Mouse (Mus musculus) MEL (cell line): ENCODE measurements around the gene Klf11.

ENCODE experiments used
- CHD1 ChIP-seq: IDR thresholded peaks from 2 replicates; pipeline ENCODE4 v1.6.1; 2012; ENCODE audit warnings: low read depth, mild to moderate bottlenecking, inconsistent platforms, low read length, improper control_type of control experiment
- CTCF ChIP-seq, 3 experiments: IDR thresholded peaks in 2 of 3; conservative IDR thresholded peaks in 1 of 3; 2 replicates each; pipeline ENCODE4 v1.5.1; 2011 to 2012; ENCODE audit warnings: low read length in 3 of 3, low read depth in 2 of 3, mild to moderate bottlenecking in 2 of 3, improper control_type of control experiment in 1 of 3, inconsistent platforms in 1 of 3, mixed read lengths in 1 of 3, moderate library complexity in 1 of 3; ENCODE audit not compliant: control insufficient read depth in 1 of 3, insufficient read depth in 1 of 3, poor library complexity in 1 of 3, severe bottlenecking in 1 of 3
- GATA1 ChIP-seq: IDR thresholded peaks from 2 replicates; pipeline ENCODE4 v1.6.1; 2011; ENCODE audit warnings: low read depth, low read length, improper control_type of control experiment
- NELFE ChIP-seq: IDR thresholded peaks from 2 replicates; pipeline ENCODE4 v1.6.1; 2011; ENCODE audit warnings: low read depth, low read length, improper control_type of control experiment
- NRF1 ChIP-seq: IDR thresholded peaks from 2 replicates; pipeline ENCODE4 v1.6.1; 2014; ENCODE audit warnings: low read depth, mild to moderate bottlenecking, inconsistent platforms, low read length, improper control_type of control experiment, moderate library complexity; ENCODE audit not compliant: poor library complexity, insufficient read depth, severe bottlenecking
- POLR2A ChIP-seq, 2 experiments: IDR thresholded peaks; 2 replicates each; pipeline ENCODE4 v1.6.1; 2011 to 2012; ENCODE audit warnings: low read length in 2 of 2, mild to moderate bottlenecking in 2 of 2, control low read depth in 1 of 2, improper control_type of control experiment in 1 of 2, low read depth in 1 of 2, moderate library complexity in 1 of 2; ENCODE audit not compliant: control insufficient read depth in 1 of 2, insufficient read depth in 1 of 2, poor library complexity in 1 of 2
- TCF12 ChIP-seq: IDR thresholded peaks from 2 replicates; pipeline ENCODE4 v1.6.1; 2014; ENCODE audit warnings: low read depth, mild to moderate bottlenecking, inconsistent platforms, low read length, improper control_type of control experiment, moderate library complexity
- USF1 ChIP-seq: IDR thresholded peaks from 2 replicates; pipeline ENCODE4 v1.6.1; 2014; ENCODE audit warnings: low read depth, mild to moderate bottlenecking, inconsistent platforms, low read length, improper control_type of control experiment, moderate library complexity

DNA sequence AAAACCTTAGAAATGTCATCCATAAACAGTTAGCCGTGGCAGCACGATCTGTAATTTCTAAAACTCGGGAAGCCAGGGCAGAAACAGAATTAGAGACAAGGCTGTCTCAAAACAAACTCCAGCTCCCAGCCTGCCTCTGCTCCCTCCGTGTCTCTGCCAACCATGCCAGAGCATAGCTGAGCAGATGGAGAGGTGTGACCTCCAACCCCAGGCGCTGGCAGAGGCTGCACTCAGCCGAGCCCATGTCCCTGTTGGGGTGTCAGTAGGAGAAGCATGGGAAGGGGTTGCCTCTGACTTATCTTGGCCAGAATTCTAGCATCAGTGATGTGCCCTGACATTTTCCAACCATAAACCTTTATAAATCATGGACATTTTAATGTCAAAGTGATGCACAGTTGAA, 38.5 kb upstream of the Klf11 start:
- no peak for TF ChIP-seq POLR2A (IDR thresholded peaks at IDR 0.05; ENCODE audit: control insufficient read depth in 1 of 2, insufficient read depth in 1 of 2, low read depth in 1 of 2, low read length in 2 of 2, poor library complexity in 1 of 2)
- no peak for TF ChIP-seq CHD1
- TF ChIP-seq NELFE, result no peak
- TF ChIP-seq CTCF (IDR thresholded peaks at IDR 0.05 in 2 of 3, conservative IDR thresholded peaks at IDR 0.05 in 1 of 3; ENCODE audit: control insufficient read depth in 1 of 3, insufficient read depth in 1 of 3, low read depth in 2 of 3, low read length in 3 of 3, poor library complexity in 1 of 3, severe bottlenecking in 1 of 3), result no peak
- TF ChIP-seq GATA1, result no peak
- TF ChIP-seq NRF1, result no peak
- no peak for TF ChIP-seq USF1
- TF ChIP-seq TCF12, result no peak
